Mouse (Mus musculus): ENCODE results near the gene Pnliprp2. TPM values are rescaled to one million over a fixed set of nuclear protein-coding genes. Genes with fewer than 3 reads are reported as not detected.

The Pnliprp2 gene
- polyA plus RNA-seq (2015; fragmentation: Nextera tagmentation; extraction: Ambion mirVana), result 5.2 and 5.3 TPM in 2 replicates

- Histone ChIP-seq H3K4me2 (replicated peaks; ENCODE audit: low read depth) (peak within 1 kb of the TSS; percentile 38), H3K36me3 (ENCODE audit: control insufficient read depth, insufficient read depth) (no peaks in the 10 kb centered on the region), H3K9ac (ENCODE audit: low read depth, low read length) (no peak within 1 kb of the TSS; the same call in 1 of the 2 replicates), H3K4me3 (ENCODE audit: low read depth, low read length) (no peak within 1 kb of the TSS), H3K27me3 (replicated peaks; ENCODE audit: control insufficient read depth, insufficient read depth, low read length) (no peaks in the 10 kb centered on the region), H3K4me1 (replicated peaks; ENCODE audit: control insufficient read depth, insufficient read depth, low read length) (peaks cover 13% of the 10 kb centered on the region; the same call in 1 of the 2 replicates), H3K27ac (ENCODE audit: low read depth, low read length) (peak within 1 kb of the TSS; percentile 79), H3K9me3 (ENCODE audit: control insufficient read depth) (peaks cover 3% of the 10 kb centered on the region; the same call in 1 of the 2 replicates)
- no peak for TF ChIP-seq CTCF (IDR thresholded peaks at IDR 0.05; ENCODE audit: low read depth)
- 26% methylated on average over 9 of the region's 9 CpGs for WGBS
- peak; percentile 94 for ATAC-seq
Measured at GRCm38 (mm10) chr19:58759423-58759822, at the start of gene Pnliprp2. Gene Pnliprp2 (plus strand): TSS chr19:58759719.

- H3K27me3 ChIP-seq (replicated peaks; ENCODE audit: control insufficient read depth, insufficient read depth, low read length), result no peaks in the 10 kb centered on the region
- no peak for TF ChIP-seq CTCF (IDR thresholded peaks at IDR 0.05; ENCODE audit: low read depth)
- no peak overlapping the region for H3K4me3 ChIP-seq (ENCODE audit: low read depth, low read length)
- no peak overlapping the region for H3K27ac ChIP-seq (ENCODE audit: low read depth, low read length)
- no peaks in the 10 kb centered on the region for H3K4me1 ChIP-seq (replicated peaks; ENCODE audit: control insufficient read depth, insufficient read depth, low read length)
- no peak overlapping the region for H3K9ac ChIP-seq (ENCODE audit: low read depth, low read length)
- 0 out of 2 replicates have a peak, but pooled peaks cover 3% of the 10 kb centered on the region for H3K9me3 ChIP-seq (ENCODE audit: control insufficient read depth)
- H3K36me3 ChIP-seq (ENCODE audit: control insufficient read depth, insufficient read depth), result no peaks in the 10 kb centered on the region
- no peak for ATAC-seq
- 77% methylated on average over 4 of the region's 4 CpGs for WGBS
- no peak overlapping the region for H3K4me2 ChIP-seq (replicated peaks; ENCODE audit: low read depth)
Measured at GRCm38 (mm10) chr19:58717925-58718324, 41.6 kb upstream of the Pnliprp2 start.

GRCm38 (mm10) chr19:58720439-58720838 is 39.1 kb upstream of the Pnliprp2 start:
- H3K4me2 ChIP-seq (replicated peaks; ENCODE audit: low read depth), result no peak overlapping the region
- H3K27me3 ChIP-seq (replicated peaks; ENCODE audit: control insufficient read depth, insufficient read depth, low read length), result no peaks in the 10 kb centered on the region
- no peak for TF ChIP-seq CTCF (IDR thresholded peaks at IDR 0.05; ENCODE audit: low read depth)
- no peak overlapping the region for H3K27ac ChIP-seq (ENCODE audit: low read depth, low read length)
- H3K9ac ChIP-seq (ENCODE audit: low read depth, low read length), result no peak overlapping the region
- no peak for ATAC-seq
- no peaks in the 10 kb centered on the region for H3K36me3 ChIP-seq (ENCODE audit: control insufficient read depth, insufficient read depth)
- no peaks in the 10 kb centered on the region for H3K4me1 ChIP-seq (replicated peaks; ENCODE audit: control insufficient read depth, insufficient read depth, low read length)
- no peak overlapping the region for H3K4me3 ChIP-seq (ENCODE audit: low read depth, low read length)
- 0 out of 2 replicates have a peak, but pooled peaks cover 3% of the 10 kb centered on the region for H3K9me3 ChIP-seq (ENCODE audit: control insufficient read depth)

GRCm38 (mm10) chr19:58726551-58726950 is 33.0 kb upstream of the Pnliprp2 start:
- ATAC-seq, result no peak
- 58% methylated on average over 5 of the region's 5 CpGs for WGBS

GRCm38 (mm10) chr19:58727756-58728155 is 31.8 kb upstream of the Pnliprp2 start:
- no peak overlapping the region for H3K27ac ChIP-seq (ENCODE audit: low read depth, low read length)

More at GRCm38 (mm10) chr19:58726551-58726950, 33.0 kb upstream of the Pnliprp2 start:
- Histone ChIP-seq H3K4me2 (replicated peaks; ENCODE audit: low read depth) (no peak overlapping the region), H3K4me1 (replicated peaks; ENCODE audit: control insufficient read depth, insufficient read depth, low read length) (peaks cover 3% of the 10 kb centered on the region; the same call in 1 of the 2 replicates), H3K36me3 (ENCODE audit: control insufficient read depth, insufficient read depth) (no peaks in the 10 kb centered on the region), H3K4me3 (ENCODE audit: low read depth, low read length) (no peak overlapping the region), H3K9ac (ENCODE audit: low read depth, low read length) (no peak overlapping the region), H3K9me3 (ENCODE audit: control insufficient read depth) (0 out of 2 replicates have a peak, but pooled peaks cover 3% of the 10 kb centered on the region), H3K27ac (ENCODE audit: low read depth, low read length) (no peak overlapping the region), H3K27me3 (replicated peaks; ENCODE audit: control insufficient read depth, insufficient read depth, low read length) (no peaks in the 10 kb centered on the region)
- TF ChIP-seq CTCF (IDR thresholded peaks at IDR 0.05; ENCODE audit: low read depth), result no peak

GRCm38 (mm10) chr19:58728445-58729031 is 31.0 kb upstream of the Pnliprp2 start, which contains the start of gene Pnliprp1:
Gene Pnliprp1 (plus strand): TSS chr19:58728887.
- no peak for TF ChIP-seq CTCF (IDR thresholded peaks at IDR 0.05; ENCODE audit: low read depth)
- Histone ChIP-seq H3K36me3 (ENCODE audit: control insufficient read depth, insufficient read depth) (no peaks in the 10 kb centered on the region), H3K4me3 (ENCODE audit: low read depth, low read length) (no peak within 1 kb of the TSS), H3K4me1 (replicated peaks; ENCODE audit: control insufficient read depth, insufficient read depth, low read length) (peaks cover 9% of the 10 kb centered on the region), H3K4me2 (replicated peaks; ENCODE audit: low read depth) (no peak within 1 kb of the TSS), H3K27me3 (replicated peaks; ENCODE audit: control insufficient read depth, insufficient read depth, low read length) (no peaks in the 10 kb centered on the region), H3K9me3 (ENCODE audit: control insufficient read depth) (no peaks in the 10 kb centered on the region), H3K27ac (ENCODE audit: low read depth, low read length) (no peak within 1 kb of the TSS), H3K9ac (ENCODE audit: low read depth, low read length) (no peak within 1 kb of the TSS)
- ATAC-seq, result no peak
- 27% methylated on average over 5 of the region's 5 CpGs for WGBS

More at GRCm38 (mm10) chr19:58727756-58728155, 31.8 kb upstream of the Pnliprp2 start:
- no peaks in the 10 kb centered on the region for H3K36me3 ChIP-seq (ENCODE audit: control insufficient read depth, insufficient read depth)
- ATAC-seq, result no peak
- TF ChIP-seq CTCF (IDR thresholded peaks at IDR 0.05; ENCODE audit: low read depth), result no peak
- no peaks in the 10 kb centered on the region for H3K9me3 ChIP-seq (ENCODE audit: control insufficient read depth)
- no peak overlapping the region for H3K4me2 ChIP-seq (replicated peaks; ENCODE audit: low read depth)
- H3K4me3 ChIP-seq (ENCODE audit: low read depth, low read length), result no peak overlapping the region
- no peak overlapping the region for H3K9ac ChIP-seq (ENCODE audit: low read depth, low read length)
- peaks cover 3% of the 10 kb centered on the region for H3K4me1 ChIP-seq (replicated peaks; ENCODE audit: control insufficient read depth, insufficient read depth, low read length)
- WGBS, result 44% methylated on average over 5 of the region's 5 CpGs
- no peaks in the 10 kb centered on the region for H3K27me3 ChIP-seq (replicated peaks; ENCODE audit: control insufficient read depth, insufficient read depth, low read length)

All from intestine, postnatal 0 days (tissue).